Mouse (Mus musculus): ENCODE measurements around the gene Gm17409. TPM values are rescaled to one million over a fixed set of nuclear protein-coding genes. Genes with fewer than 3 reads are reported as not detected.

The Gm17409 gene
- total RNA-seq, 2 experiments from 2014 or later, result not detected

Other genes starting within 250 kb of the Gm17409 start
- gene Acvr1c, start 112.2 kb upstream of the Gm17409 start, total RNA-seq (2021), result 10 to 100 TPM; 36.1 to 36.2 TPM
- 10 to 100 TPM; 36.2 to 46.4 TPM for gene Acvr1, start 97.0 kb downstream of the Gm17409 start, total RNA-seq (2021)
- 10 to 100 TPM; 11.3 to 21.1 TPM for gene Upp2, start 97.2 kb downstream of the Gm17409 start, total RNA-seq (2021)